Mouse (Mus musculus): ENCODE measurements around the gene Hoxb6.

DNA sequence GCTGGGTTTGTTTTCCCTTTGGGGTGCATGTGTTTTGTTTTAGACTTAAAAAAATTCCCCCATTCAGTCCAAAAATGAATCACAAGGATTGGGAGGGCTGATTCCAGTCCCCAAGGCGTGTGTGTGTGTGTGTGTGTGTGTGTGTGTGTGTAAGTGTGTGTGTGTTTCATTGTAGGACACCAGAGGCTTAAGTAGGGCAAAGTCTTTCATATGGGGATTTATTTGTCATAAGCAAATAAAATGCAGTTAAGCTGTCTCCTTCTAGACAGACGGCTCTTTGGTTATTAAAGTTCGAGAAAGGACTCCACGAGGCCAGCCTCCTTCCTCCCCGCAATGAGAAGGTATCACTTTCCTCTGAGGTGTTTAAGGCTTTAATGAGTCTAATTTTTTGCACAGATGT, 29.6 kb downstream of the Hoxb6 start:
- TF ChIP-seq MXI1 (IDR thresholded peaks at IDR 0.05; ENCODE audit: low read depth, low read length) (no peak), TAL1 (IDR thresholded peaks at IDR 0.05; ENCODE audit: low read length) (no peak), ZC3H11A (IDR thresholded peaks at IDR 0.05; ENCODE audit: low read depth, low read length) (no peak), SMC3 (IDR thresholded peaks at IDR 0.05; ENCODE audit: low read depth, low read length) (no peak), MAX (IDR thresholded peaks at IDR 0.05; ENCODE audit: low read length) (no peak), POLR2A (IDR thresholded peaks at IDR 0.05; ENCODE audit: control insufficient read depth in 1 of 2, insufficient read depth in 1 of 2, low read depth in 1 of 2, low read length in 2 of 2, poor library complexity in 1 of 2) (no peak), ZKSCAN1 (IDR thresholded peaks at IDR 0.05; ENCODE audit: low read depth, low read length) (no peak), CTCF (IDR thresholded peaks at IDR 0.05 in 2 of 3, conservative IDR thresholded peaks at IDR 0.05 in 1 of 3; ENCODE audit: control insufficient read depth in 1 of 3, insufficient read depth in 1 of 3, low read depth in 2 of 3, low read length in 3 of 3, poor library complexity in 1 of 3, severe bottlenecking in 1 of 3) (no peak), NRF1 (IDR thresholded peaks at IDR 0.05; ENCODE audit: insufficient read depth, low read depth, low read length, poor library complexity, severe bottlenecking) (no peak)
